Mouse (Mus musculus): ENCODE measurements around the gene Sptbn4.

The Sptbn4 gene

DNA sequence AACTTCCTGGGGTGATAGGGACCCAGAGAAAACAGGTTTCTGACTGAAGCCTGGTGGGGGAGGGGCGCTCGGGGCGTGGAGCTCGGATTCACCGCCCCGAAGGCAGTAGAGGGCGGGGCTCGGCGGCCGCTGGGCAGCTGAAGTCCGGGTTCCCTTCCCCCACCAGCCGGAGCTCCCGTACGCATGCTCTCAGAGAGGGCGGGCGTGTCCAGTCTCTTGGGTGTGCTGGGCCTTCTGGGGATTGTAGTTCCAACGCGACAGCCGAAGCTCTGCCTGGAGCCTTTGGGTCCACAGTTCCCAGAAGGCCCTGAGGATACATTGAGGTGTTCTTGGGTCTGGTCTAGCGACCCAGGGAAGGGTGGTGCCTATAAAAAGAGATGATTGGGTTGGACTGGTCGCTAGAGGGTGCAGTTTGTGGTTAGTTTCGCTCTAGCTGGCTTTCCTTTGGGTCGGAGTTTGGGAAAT, 27.0 kb upstream of the Sptbn4 start:
- DNase-seq (ENCODE audit: low read depth, low spot score): peak; percentile 100

GRCm38 (mm10) chr7:27473835-27474489, 26.5 kb upstream of the Sptbn4 start:
- no peak for DNase-seq (ENCODE audit: low read depth, low spot score)

DNA sequence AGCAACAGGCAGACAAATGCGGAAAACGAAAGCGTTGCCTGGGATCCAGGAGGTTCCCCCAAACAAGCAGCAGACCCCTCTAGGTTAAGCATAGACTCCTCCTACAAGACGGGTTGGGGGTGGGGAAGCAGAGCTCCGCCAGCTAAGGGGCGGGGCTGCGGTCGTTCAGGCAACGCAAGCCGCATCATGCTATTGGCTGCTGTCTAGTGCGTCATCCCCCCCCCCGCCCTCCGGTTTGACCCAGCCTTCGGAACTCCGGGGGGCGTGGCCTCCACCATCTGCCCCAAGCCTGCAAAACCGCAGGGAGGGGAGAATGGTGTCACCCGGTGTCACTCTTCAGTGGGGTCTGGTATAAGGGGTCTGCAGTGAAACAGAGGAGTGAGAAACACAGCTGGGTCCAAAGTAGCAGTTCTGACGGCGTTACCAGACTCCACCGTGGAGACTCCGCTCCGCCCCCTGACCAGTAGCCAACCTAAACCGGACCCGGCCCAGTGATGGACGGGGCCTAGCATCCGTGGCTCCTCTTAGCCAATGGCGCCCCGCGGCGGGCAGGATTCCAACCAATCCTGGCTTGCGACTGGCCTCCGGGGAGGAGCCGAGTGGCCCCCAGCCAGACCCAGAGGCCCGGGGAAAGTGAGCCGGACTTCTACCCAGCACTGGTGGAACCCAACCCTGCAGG, 25.8 kb upstream of the Sptbn4 start, which contains the start of gene Sertad3:
TSS of gene Sertad3 (plus strand) at position 613 of the 679 bp plus-strand sequence.
- peak; percentile 99 for DNase-seq (ENCODE audit: low read depth, low spot score)

- no peak for DNase-seq (ENCODE audit: low read depth, low spot score)
Observed at GRCm38 (mm10) chr7:27472596-27472995, 25.1 kb upstream of the Sptbn4 start.

DNA sequence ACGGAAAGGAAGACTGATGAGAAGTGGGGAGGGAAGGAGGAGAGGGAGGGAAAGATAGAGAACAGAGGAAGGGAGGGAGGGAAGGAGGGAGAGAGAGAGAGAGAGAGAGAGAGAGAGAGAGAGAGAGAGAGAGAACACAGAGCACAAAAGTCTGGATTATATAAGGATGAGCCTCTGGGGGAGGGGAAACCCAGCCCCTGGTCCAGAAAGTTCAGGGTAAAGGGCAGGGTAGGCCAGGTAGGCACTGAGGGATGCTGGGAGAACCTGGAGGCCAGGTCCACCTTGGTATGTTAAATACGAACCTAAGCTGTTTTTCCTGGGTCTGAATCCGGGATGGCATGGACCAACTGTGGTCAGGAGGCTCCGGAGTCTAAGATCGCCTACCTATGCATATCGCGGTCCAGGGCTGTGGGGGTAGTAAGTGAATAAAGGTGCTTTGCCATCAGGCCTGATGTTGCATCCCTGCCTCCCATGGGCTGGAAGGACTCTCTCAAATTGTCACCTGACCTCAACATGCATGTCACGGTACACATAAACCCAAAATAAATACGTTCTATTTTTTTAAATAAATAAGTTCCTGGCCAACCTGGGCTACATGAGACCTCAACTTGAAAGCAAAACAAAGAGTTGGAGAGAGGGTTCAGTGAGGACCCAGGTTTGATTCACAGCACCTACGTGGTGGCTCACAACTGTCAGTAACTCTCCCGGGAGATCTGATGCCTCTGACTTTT, 24.1 kb upstream of the Sptbn4 start:
- no peak for DNase-seq (ENCODE audit: low read depth, low spot score)

DNA sequence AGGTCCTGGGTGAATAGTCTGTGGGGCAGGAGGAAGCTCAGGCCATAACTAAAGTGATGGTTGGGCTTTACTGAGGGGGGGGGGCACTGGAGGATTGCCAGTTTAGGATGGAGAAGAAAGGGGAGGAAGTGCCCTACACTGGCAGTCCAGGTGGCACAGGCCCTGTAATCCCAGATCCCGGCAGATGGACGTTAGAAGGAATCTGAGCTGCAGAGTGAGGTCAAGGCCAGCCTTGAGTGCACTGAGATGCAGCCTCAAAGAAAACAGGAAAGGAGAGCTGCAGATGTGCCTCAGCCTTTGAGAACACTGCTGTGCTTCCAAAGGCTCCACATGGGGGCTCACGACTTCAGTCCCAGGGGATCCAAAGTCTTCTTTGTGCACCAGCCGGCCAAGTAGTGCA, 20.2 kb upstream of the Sptbn4 start:
- peak; percentile 29 for DNase-seq (ENCODE audit: low read depth, low spot score)

GRCm38 (mm10) chr7:27460477-27460876, 13.0 kb upstream of the Sptbn4 start:
- no peak for DNase-seq (ENCODE audit: low read depth, low spot score)

GRCm38 (mm10) chr7:27459640-27460039, 12.2 kb upstream of the Sptbn4 start:
- DNase-seq (ENCODE audit: low read depth, low spot score): no peak

DNA sequence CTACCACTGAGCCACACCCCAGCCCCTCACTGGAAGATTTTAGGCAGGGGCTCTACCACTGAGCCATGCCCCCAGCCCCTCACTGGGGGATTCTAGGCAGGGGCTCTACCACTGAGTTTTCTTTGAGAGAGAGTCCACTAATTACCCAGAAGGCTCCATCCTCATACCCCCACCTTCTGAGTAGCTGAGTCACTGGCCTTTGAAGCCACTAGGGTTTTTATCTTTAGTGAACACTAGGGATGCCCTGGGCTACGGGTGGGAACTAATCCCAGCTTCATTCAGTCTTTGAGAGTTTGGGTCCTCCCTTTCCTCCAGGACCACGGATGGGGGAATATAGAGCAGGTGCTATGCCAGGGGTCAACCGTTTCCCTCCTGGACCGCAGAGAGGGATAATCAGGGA, 11.1 kb upstream of the Sptbn4 start:
- no peak for DNase-seq (ENCODE audit: low read depth, low spot score)

GRCm38 (mm10) chr7:27455273-27455672, 7.8 kb upstream of the Sptbn4 start:
- no peak for DNase-seq (ENCODE audit: low read depth, low spot score)

DNA sequence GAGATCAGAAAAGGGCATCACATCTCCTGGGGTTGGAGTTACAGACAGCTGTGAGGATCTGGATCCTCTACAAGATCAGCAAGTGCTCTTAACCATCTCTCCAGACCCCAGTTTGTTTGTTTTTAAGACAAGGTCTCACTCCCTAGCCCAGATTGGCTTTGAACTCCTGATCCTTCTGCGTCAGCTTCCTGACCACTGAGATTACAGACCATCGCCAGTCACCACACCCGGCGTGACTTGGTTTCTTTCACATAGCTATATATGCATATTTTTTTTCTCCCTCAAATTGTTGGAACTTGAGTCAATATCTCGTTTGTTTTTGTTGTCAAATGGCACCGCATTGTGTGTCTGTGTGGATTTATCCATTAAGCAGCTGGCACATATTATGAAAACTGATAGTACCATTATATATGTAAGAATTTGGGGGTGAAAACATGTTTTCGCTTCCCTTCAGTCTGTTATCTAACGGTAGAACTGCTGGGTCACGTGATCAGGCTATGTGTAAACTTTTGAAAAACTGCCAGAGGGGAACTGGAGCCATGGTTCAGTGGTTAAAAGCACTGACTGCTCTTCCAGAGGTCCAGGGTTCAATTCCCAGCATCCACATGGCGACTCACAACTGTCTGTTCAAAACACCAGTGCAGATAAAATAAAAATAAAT, 7.1 kb upstream of the Sptbn4 start:
- DNase-seq (ENCODE audit: low read depth, low spot score): no peak

DNA sequence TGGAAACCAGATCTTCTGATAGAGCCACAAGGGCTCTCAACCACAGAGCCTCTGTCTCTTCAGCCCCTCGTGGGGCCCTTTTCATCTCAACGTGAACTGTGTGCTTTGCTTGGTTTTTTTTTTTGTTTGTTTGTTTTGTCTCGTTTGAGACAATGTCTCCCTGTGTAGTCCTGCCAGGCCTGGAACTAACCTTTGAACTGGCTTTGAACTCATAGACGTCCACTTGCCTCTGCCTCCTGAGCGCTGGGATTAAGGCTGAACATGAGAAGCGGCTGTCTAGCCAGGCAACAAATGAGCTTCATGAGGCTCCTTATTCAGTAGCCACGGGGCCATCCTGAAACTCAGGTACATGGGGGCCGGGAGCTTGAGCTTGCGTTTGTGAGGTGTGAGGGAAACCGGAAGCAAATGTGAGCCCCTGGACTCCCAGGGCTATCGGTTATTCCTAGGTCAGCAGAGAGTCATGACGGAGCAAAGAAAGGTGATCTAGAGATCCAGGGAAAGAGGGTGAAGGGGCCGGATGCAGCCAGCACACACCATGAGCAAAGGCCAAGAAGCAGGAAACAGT, 4.8 kb upstream of the Sptbn4 start:
- no peak for DNase-seq (ENCODE audit: low read depth, low spot score)

- no peak for DNase-seq (ENCODE audit: low read depth, low spot score)
Observed at GRCm38 (mm10) chr7:27451359-27451758, 3.9 kb upstream of the Sptbn4 start.

GRCm38 (mm10) chr7:27449256-27449862, 1.9 kb upstream of the Sptbn4 start:
- peak; percentile 75 for DNase-seq (ENCODE audit: low read depth, low spot score)

DNA sequence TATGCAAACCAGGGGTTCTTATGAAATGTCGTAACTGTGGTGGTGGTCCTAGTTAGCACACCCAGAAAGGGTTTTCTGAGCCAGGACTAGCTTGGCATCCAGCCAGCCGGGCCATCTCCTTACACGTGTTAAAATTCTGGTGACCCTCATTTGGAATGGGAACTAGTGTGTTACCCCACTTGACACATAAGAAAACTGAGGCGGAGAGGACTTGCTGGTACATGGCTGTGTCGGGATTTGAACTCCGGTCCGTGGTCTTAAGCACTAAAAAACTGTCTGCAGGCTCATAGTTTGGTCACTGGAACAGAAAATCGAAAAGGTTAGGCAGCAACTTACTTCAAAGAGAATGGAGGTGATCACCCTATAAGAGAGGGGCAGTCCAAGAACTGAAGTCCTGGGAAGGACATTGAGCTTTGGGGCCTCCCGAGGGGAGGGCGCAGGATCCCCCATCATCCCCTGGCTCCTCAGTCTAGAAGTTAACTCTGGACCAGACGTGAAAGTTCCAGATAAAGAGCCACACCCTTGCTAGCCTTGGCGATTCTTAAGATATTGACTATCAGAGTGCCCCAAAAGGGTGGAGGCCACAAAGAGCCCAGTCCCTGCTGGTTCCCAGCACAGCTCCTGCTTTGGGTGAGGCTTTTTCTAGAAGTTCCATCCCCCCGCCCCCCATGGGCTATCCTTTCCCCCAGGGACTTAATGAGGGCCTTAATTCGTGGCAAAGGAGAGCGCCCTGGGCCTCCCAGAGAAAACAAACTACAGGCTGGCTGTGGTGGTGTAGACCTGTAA, 1.1 kb upstream of the Sptbn4 start:
- DNase-seq (ENCODE audit: low read depth, low spot score): no peak

DNA sequence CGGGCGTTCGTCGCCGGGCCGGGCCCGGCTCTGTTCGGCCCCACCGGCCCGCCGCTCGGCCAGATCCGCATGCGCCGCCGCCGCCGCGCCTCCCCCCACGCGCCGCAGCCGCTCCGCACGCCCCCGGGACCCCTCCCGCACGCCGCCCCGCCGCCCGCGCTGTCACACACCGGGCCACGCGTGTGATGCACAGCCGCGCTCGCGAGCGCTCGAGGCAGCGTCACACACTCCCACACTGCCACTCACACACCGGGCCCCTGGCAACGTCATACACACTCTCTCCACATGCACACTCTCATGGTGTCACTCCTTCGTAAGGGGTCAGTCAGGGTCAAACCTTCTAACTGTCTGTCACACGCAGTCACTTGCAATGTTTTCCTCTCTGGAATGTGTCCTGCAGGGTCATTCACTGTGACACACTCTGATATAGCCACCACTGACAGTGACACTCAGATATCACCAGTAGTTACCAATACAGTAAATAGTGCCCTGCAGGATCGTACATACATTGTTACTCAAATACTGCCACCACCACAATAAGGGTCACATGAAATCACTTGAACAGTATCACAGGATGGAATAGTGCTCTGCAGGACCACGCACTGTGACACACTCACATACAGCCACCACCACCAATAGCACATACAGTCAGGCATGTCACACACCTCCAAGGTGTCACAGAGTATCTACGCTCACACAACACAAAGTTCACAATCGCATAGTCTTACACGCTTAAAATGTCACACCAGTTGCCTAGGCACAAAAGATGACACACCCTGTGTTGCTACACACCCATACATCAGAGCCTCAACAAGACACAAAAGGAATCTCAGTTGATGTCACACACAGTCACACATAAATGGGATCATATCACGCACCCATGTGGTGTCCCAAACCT, 716 bp downstream of the Sptbn4 start:
- DNase-seq (ENCODE audit: low read depth, low spot score): peak; percentile 84

DNA sequence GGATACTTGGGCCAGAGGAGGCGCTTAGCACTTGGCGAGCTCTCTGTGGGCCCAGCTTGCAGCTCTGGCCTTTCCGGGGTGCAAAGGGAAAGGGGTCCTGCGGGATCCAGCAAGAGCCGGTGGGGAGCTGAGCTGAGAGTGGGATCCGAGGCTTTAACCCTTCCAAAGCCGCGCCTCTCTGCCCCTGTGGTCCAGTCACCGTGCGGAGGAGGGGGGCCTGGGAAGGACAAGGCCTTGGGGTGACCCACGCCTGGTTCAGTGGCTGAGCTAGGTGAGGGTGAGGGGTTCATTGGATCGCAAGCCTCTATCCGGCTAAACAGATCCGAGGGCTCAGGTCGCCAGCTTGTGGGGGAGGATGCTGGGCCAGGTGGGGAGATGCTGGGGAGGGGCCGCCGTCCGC, 1.4 kb downstream of the Sptbn4 start:
- DNase-seq (ENCODE audit: low read depth, low spot score): peak; percentile 30

DNA sequence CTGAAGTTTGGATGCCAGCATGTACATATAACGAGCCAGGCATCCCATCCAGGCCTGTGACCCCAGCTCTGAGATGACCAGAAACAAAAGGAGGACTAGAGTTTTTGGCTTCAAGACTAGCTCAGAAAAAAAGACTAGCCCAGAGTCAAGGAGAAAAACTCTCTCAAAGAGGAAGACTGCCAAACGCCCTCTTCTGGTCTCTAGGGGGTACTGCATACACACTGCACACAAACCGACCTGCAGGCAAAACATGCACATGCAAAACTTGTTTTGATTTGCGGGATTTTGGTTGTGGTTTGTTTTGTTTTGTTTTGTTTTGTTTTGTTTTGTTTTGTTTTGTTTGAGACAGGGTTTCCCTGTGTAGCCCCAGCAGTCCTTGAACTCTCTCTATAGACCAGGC, 7.5 kb downstream of the Sptbn4 start:
- no peak for DNase-seq (ENCODE audit: low read depth, low spot score)

DNA sequence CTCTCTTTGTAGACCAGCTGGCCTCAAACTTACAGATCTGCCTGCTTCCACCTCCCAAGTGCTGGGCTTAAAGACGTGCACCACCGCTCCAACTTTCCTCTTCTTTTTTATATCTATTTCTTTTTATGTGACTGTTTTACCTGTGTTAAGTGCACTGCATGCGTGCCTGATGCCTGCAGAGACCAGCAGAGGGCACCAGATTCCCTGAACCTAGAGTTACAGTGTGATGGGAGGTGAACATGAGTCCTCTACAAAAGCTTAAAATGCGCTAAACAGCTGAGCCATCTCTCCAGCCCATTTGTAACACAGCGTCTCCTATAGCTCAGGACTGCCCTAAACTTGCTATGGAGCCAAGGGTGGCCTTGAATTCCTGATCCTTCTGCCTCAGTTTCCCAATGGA, 9.9 kb downstream of the Sptbn4 start:
- peak; percentile 54 for DNase-seq (ENCODE audit: low read depth, low spot score)
